Mouse (Mus musculus) forebrain, embryonic 12.5 days (tissue): ENCODE results near the gene Cyth4. TPM values are rescaled to one million over a fixed set of nuclear protein-coding genes. Genes with fewer than 3 reads are reported as not detected.

ENCODE experiments used
- ATAC-seq: fragments of 200-750 bp; cut with Nextera tagmentation; 2 replicates; pipeline ENCODE4 v1.8.0; 2017; ENCODE audit warnings: moderate TSS enrichment; ENCODE audit not compliant: low FRiP score
- H3K27ac ChIP-seq: fragments of 300-500 bp; sonication (generic); 2 replicates; pipeline ENCODE4 v1.5.1; 2016; ENCODE audit warnings: mild to moderate bottlenecking
- H3K27me3 ChIP-seq: fragments of 300-500 bp; sonication (generic); 2 replicates; pipeline ENCODE4 v1.6.1; 2016; ENCODE audit warnings: mild to moderate bottlenecking
- H3K36me3 ChIP-seq: fragments of 300-500 bp; sonication (generic); replicated peaks from 2 replicates; pipeline ENCODE4 v1.6.1; 2016; ENCODE audit warnings: mild to moderate bottlenecking
- H3K4me1 ChIP-seq: fragments of 300-500 bp; sonication (generic); 2 replicates; pipeline ENCODE4 v1.6.1; 2016
- H3K4me2 ChIP-seq: fragments of 300-500 bp; sonication (generic); 2 replicates; pipeline ENCODE4 v1.6.1; 2016; ENCODE audit warnings: mild to moderate bottlenecking, moderate library complexity
- H3K4me3 ChIP-seq: fragments of 300-500 bp; sonication (generic); replicated peaks from 2 replicates; pipeline ENCODE4 v1.5.1; 2016; ENCODE audit warnings: mild to moderate bottlenecking
- H3K9ac ChIP-seq: fragments of 300-500 bp; sonication (generic); 2 replicates; pipeline ENCODE4 v1.6.1; 2016; ENCODE audit warnings: mild to moderate bottlenecking
- H3K9me3 ChIP-seq: fragments of 300-500 bp; sonication (generic); 2 replicates; pipeline ENCODE4 v1.6.1; 2016
- WGBS: fragments of 180-500 bp; shearing (Covaris S2); methylation state at CpG from one replicate; pipeline ENCODE4 v1.1.7; 2016; 5-methylcytosine and 5-hydroxymethylcytosine counted together
- polyA plus RNA-seq: library from polyadenylated mRNA; unstranded; fragments of >200 nt; fragmentation: Nextera tagmentation; extraction: Ambion mirVana; gene quantifications from 2 replicates; pipeline ENCODE4 v1.2.1, GENCODE M21; 2016

The Cyth4 gene
- polyA plus RNA-seq, 1 experiment from 2014 or later: 4.5 TPM

DNA sequence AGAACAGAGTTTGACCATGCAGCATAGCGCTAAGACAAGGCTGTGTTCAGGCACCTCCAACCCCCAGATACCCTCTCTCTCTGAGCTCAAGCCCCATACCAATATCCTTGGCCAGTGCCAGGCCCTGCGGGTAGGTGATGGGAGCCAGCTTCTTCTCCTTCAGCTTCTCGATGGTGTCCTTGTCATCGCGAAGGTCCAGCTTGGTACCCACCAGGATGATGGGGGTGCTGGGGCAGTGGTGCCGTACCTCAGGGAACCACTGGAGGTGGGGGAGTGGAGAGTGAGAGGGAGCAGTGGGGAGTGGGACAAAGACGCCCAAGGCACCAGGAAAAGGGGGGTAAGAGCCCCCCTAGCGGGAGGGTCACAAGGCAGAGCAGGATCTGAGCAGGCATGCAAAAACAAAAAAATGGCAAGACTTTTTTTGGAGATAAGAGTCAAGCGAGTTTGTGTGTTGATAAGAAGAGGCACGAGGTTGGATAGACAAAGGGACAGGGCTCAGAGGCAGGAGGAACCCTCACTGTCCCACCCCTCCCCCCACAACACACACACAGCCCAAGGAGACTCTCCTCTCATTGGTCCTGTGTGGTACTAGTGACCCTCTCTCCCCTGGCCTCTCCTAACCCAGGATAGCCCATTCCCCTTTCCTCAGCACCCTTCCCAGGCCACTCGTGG lies 31.9 kb upstream of the Cyth4 start:
- no peaks in the 10 kb centered on the region for H3K9me3 ChIP-seq
- no peaks in the 10 kb centered on the region for H3K36me3 ChIP-seq
- no peak for ATAC-seq
- no peaks in the 10 kb centered on the region for H3K27me3 ChIP-seq
- no peak overlapping the region for H3K9ac ChIP-seq
- 73% methylated on average over 11 of the region's 11 CpGs for WGBS
- H3K4me3 ChIP-seq: no peak overlapping the region
- H3K4me2 ChIP-seq: no peak overlapping the region
- H3K27ac ChIP-seq: no peak overlapping the region
- H3K4me1 ChIP-seq: no peaks in the 10 kb centered on the region

GRCm38 (mm10) chr15:78567608-78568120 lies 29.2 kb upstream of the Cyth4 start:
- Histone ChIP-seq H3K4me3 (no peak overlapping the region), H3K4me2 (no peak overlapping the region), H3K27ac (no peak overlapping the region), H3K4me1 (no peaks in the 10 kb centered on the region), H3K9ac (no peak overlapping the region), H3K36me3 (no peaks in the 10 kb centered on the region), H3K27me3 (no peaks in the 10 kb centered on the region), H3K9me3 (no peaks in the 10 kb centered on the region)
- 70% methylated on average over 9 of the region's 9 CpGs for WGBS
- no peak for ATAC-seq

GRCm38 (mm10) chr15:78570170-78570569 lies 26.7 kb upstream of the Cyth4 start:
- no peaks in the 10 kb centered on the region for H3K36me3 ChIP-seq
- H3K4me1 ChIP-seq: no peaks in the 10 kb centered on the region
- no peak for ATAC-seq
- H3K4me3 ChIP-seq: no peak overlapping the region
- H3K9me3 ChIP-seq: no peaks in the 10 kb centered on the region
- no peak overlapping the region for H3K9ac ChIP-seq
- H3K27ac ChIP-seq: no peak overlapping the region
- H3K4me2 ChIP-seq: no peak overlapping the region
- 94% methylated on average over 5 of the region's 5 CpGs for WGBS
- no peaks in the 10 kb centered on the region for H3K27me3 ChIP-seq

DNA sequence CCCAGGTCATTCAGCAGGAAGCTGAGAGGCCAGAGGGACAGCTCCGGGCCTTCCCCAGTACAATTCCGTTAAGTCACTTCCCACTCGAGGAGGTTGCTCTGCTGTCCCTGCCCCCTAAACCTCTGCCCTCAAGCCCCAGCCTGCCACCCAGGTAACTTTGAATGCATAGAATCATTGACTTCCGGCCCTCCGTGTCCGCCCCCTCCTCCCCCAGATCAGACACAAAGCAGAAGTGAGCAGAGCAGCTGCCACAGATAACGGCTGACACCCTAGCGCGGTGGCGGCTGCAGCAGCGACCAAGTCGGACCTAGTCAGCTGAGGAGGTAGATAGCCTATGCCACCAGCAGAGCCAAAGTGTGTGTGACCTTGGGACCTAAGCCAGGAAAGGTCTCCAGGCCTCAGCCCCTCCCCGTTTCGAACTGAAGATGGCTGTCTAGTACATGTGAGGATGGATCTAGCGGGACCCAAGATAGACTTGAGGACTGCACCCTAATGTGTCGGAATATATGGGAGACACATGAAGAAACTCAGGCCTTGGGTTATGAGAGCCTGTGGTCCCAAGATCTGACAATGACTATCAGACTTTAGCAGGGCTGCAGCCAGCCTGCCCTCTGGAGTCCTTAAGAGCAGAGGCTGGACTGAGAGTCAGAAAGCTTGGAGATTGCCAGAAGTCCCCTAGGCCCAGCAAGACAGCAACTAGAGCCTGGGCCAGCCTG lies 25.1 kb upstream of the Cyth4 start:
- Histone ChIP-seq H3K4me3 (no peak overlapping the region), H3K36me3 (no peaks in the 10 kb centered on the region), H3K27me3 (no peaks in the 10 kb centered on the region), H3K4me1 (no peaks in the 10 kb centered on the region), H3K4me2 (no peak overlapping the region), H3K27ac (no peak overlapping the region), H3K9me3 (no peaks in the 10 kb centered on the region), H3K9ac (no peak overlapping the region)
- no peak for ATAC-seq
- WGBS: 71% methylated on average over 16 of the region's 16 CpGs

GRCm38 (mm10) chr15:78572270-78572600 lies 24.6 kb upstream of the Cyth4 start:
- Histone ChIP-seq H3K9me3 (no peaks in the 10 kb centered on the region), H3K4me3 (no peak overlapping the region), H3K4me2 (no peak overlapping the region), H3K36me3 (no peaks in the 10 kb centered on the region), H3K27ac (no peak overlapping the region), H3K4me1 (no peaks in the 10 kb centered on the region), H3K27me3 (no peaks in the 10 kb centered on the region), H3K9ac (no peak overlapping the region)
- 90% methylated on average over 5 of the region's 5 CpGs for WGBS
- no peak for ATAC-seq

DNA sequence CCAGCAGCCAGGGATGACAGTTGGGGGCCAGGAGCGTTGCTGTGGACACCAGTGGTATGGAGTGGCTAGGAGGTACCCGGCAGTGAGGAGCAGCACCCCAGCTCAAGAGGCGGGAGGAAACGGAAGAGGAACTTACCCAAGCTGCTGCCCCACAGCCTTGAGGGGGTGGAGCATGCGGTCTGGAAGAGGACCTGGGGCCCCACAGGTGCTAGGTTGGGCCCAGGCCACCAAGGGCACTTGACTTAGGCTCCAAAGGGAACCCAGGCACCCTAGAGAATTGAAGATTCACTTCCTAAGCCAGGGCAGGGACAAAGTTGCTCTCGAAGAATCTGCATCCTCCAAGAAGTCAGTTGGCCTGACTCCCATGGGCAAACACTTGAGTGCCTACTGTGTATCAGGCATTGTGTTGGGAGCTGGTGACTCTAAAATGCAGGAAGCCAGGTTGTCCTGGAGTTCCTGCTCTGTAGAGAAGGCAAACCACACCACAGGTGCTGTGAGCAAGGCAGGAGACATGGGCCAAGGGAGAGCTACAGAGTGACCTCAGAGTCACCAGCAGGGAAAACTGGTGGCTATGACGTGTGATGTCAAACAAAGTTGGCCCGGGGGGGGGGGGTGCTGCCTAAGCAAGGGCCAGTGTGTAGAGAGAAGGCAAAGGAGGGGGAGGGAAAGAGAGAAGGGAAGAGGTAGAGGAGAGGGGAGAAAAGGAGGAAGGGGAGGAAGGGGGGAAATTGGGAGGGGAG lies 24.0 kb upstream of the Cyth4 start, which contains the start of gene Rac2:
TSS of gene Rac2 (minus strand) at position 126 of the 740 bp plus-strand sequence.
- no peaks in the 10 kb centered on the region for H3K9me3 ChIP-seq
- no peak within 1 kb of the TSS for H3K9ac ChIP-seq
- H3K27ac ChIP-seq: no peak within 1 kb of the TSS
- H3K36me3 ChIP-seq: no peaks in the 10 kb centered on the region
- no peak within 1 kb of the TSS for H3K4me3 ChIP-seq
- ATAC-seq: no peak
- H3K4me1 ChIP-seq: no peaks in the 10 kb centered on the region
- H3K27me3 ChIP-seq: no peaks in the 10 kb centered on the region
- H3K4me2 ChIP-seq: no peak within 1 kb of the TSS
- 91% methylated on average over 8 of the region's 8 CpGs for WGBS

GRCm38 (mm10) chr15:78576284-78576810 lies 20.5 kb upstream of the Cyth4 start:
- no peak for ATAC-seq
- 68% methylated on average over 4 of the region's 4 CpGs for WGBS
- H3K4me3 ChIP-seq: no peak overlapping the region
- no peaks in the 10 kb centered on the region for H3K36me3 ChIP-seq
- H3K9me3 ChIP-seq: no peaks in the 10 kb centered on the region
- H3K9ac ChIP-seq: no peak overlapping the region
- H3K27ac ChIP-seq: no peak overlapping the region
- no peaks in the 10 kb centered on the region for H3K27me3 ChIP-seq
- peaks cover 22% of the 10 kb centered on the region for H3K4me1 ChIP-seq
- H3K4me2 ChIP-seq: no peak overlapping the region

DNA sequence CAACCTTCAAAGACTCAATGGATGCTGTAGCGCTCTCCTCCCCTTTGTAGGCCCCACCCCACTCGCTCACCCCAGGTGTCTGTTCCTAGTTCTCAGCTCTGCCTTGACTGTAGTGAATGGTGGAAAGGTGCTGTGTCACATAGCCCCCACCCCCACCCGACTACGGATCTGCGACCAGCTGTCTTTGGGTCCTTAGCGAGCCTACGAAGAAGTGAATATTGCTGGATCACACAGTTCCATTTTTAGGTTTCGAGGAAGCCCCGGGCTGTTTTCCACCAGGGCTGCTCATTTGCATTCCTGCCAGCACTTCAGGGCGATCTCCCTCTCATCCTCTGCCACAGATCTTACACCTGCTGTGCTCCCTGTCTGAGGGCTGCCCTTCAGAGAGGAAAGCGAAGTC lies 13.5 kb upstream of the Cyth4 start:
- H3K27ac ChIP-seq: no peak overlapping the region
- no peak overlapping the region for H3K4me2 ChIP-seq
- peaks cover 25% of the 10 kb centered on the region for H3K4me1 ChIP-seq
- H3K27me3 ChIP-seq: peaks cover 9% of the 10 kb centered on the region
- H3K36me3 ChIP-seq: no peaks in the 10 kb centered on the region
- WGBS: 17% methylated on average over 11 of the region's 11 CpGs
- H3K9ac ChIP-seq: no peak overlapping the region
- 0 out of 2 replicates have a peak, but pooled peaks cover 5% of the 10 kb centered on the region for H3K9me3 ChIP-seq
- H3K4me3 ChIP-seq: no peak overlapping the region
- no peak for ATAC-seq

GRCm38 (mm10) chr15:78585404-78585803 lies 11.4 kb upstream of the Cyth4 start:
- Histone ChIP-seq H3K4me3 (no peak overlapping the region), H3K4me2 (no peak overlapping the region), H3K9ac (no peak overlapping the region), H3K27ac (no peak overlapping the region), H3K4me1 (peaks cover 13% of the 10 kb centered on the region), H3K36me3 (no peaks in the 10 kb centered on the region), H3K9me3 (0 out of 2 replicates have a peak, but pooled peaks cover 5% of the 10 kb centered on the region), H3K27me3 (peaks cover 9% of the 10 kb centered on the region)
- WGBS: 92% methylated on average over 7 of the region's 7 CpGs
- ATAC-seq: no peak

GRCm38 (mm10) chr15:78587050-78587994 lies 9.5 kb upstream of the Cyth4 start:
- Histone ChIP-seq H3K9me3 (0 out of 2 replicates have a peak, but pooled peaks cover 5% of the 10 kb centered on the region), H3K4me3 (no peak overlapping the region), H3K9ac (no peak overlapping the region), H3K4me1 (no peaks in the 10 kb centered on the region; the same call in 1 of the 2 replicates), H3K27me3 (peaks cover 9% of the 10 kb centered on the region), H3K27ac (no peak overlapping the region), H3K4me2 (no peak overlapping the region), H3K36me3 (no peaks in the 10 kb centered on the region)
- 51% methylated on average over 18 of the region's 18 CpGs for WGBS
- peak; percentile 79 for ATAC-seq

DNA sequence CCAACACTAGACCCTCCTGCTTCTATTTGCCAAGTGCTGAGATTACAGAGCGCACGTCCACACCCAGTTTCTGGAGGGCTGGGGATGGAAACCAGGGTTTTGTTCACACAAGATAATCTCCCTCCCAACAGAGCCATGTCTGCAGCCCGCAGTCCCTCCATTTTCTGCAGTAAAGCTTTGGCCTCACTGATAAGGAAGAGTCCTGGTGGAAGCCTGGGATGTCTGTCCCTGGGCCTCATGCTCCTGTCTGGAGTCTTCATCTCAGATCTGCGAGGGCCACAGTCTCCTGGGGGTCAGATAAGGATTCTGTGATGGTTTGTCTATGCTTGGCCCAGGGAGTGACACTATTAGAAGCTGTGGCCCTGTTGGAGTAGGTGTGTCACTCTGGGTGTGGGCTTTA lies 8.8 kb upstream of the Cyth4 start:
- Histone ChIP-seq H3K27ac (no peak overlapping the region), H3K9ac (no peak overlapping the region), H3K4me2 (no peak overlapping the region), H3K27me3 (peaks cover 6% of the 10 kb centered on the region), H3K4me1 (no peaks in the 10 kb centered on the region; the same call in 1 of the 2 replicates), H3K4me3 (no peak overlapping the region), H3K9me3 (0 out of 2 replicates have a peak, but pooled peaks cover 5% of the 10 kb centered on the region), H3K36me3 (no peaks in the 10 kb centered on the region)
- no peak for ATAC-seq
- 86% methylated on average over 4 of the region's 4 CpGs for WGBS
